Mouse (Mus musculus) embryonic facial prominence, embryonic 13.5 days (tissue): ENCODE data around the gene Ccdc182. TPM values are rescaled to one million over a fixed set of nuclear protein-coding genes. Genes with fewer than 3 reads are reported as not detected.
A peak's percentile ranks its signal among the peaks of the same experiment; 100 is the strongest.

Source experiments
- ATAC-seq: fragments of 200-750 bp; cut with Nextera tagmentation; 2 replicates; pipeline ENCODE4 v1.8.0; 2017; ENCODE audit warnings: low read depth; ENCODE audit not compliant: insufficient number of reproducible peaks, insufficient read depth, low FRiP score, low TSS enrichment
- H3K27ac ChIP-seq: fragments of 300-500 bp; sonication (generic); 2 replicates; pipeline ENCODE4 v1.5.1; 2015; ENCODE audit warnings: moderate library complexity, mild to moderate bottlenecking, inconsistent platforms
- H3K27me3 ChIP-seq: fragments of 300-500 bp; sonication (generic); 2 replicates; pipeline ENCODE4 v1.6.1; 2015; ENCODE audit warnings: mild to moderate bottlenecking, inconsistent platforms
- H3K36me3 ChIP-seq: fragments of 300-500 bp; sonication (generic); 2 replicates; pipeline ENCODE4 v1.6.1; 2015; ENCODE audit warnings: mild to moderate bottlenecking, inconsistent platforms
- H3K4me1 ChIP-seq: fragments of 300-500 bp; sonication (generic); 2 replicates; pipeline ENCODE4 v1.6.1; 2015; ENCODE audit warnings: inconsistent platforms
- H3K4me2 ChIP-seq: fragments of 300-500 bp; sonication (generic); 2 replicates; pipeline ENCODE4 v1.6.1; 2015; ENCODE audit warnings: moderate library complexity, mild to moderate bottlenecking, inconsistent platforms
- H3K4me3 ChIP-seq: fragments of 300-500 bp; sonication (generic); 2 replicates; pipeline ENCODE4 v1.5.1; 2015; ENCODE audit warnings: mild to moderate bottlenecking, inconsistent platforms
- H3K9ac ChIP-seq: fragments of 300-500 bp; sonication (generic); 2 replicates; pipeline ENCODE4 v1.6.1; 2015; ENCODE audit warnings: mild to moderate bottlenecking, inconsistent platforms
- H3K9me3 ChIP-seq: fragments of 300-500 bp; sonication (generic); 2 replicates; pipeline ENCODE4 v1.6.1; 2016; ENCODE audit warnings: inconsistent platforms
- WGBS: fragments of 180-500 bp; shearing (Covaris S2); methylation state at CpG from one replicate; pipeline ENCODE4 v1.1.7; 2015; ENCODE audit warnings: mixed read lengths; 5-methylcytosine and 5-hydroxymethylcytosine counted together
- polyA plus RNA-seq: library from polyadenylated mRNA; unstranded; fragments of >200 nt; fragmentation: Nextera tagmentation; extraction: Ambion mirVana; gene quantifications from 2 replicates; pipeline ENCODE4 v1.2.1, GENCODE M21; 2015

Ccdc182 gene
- 0.22 and 0.39 TPM in 2 replicates for polyA plus RNA-seq

- H3K27ac ChIP-seq = no peak within 1 kb of the TSS
- 23% methylated on average over 20 of the region's 20 CpGs for WGBS
- H3K4me2 ChIP-seq = peak within 1 kb of the TSS; percentile 64
- H3K9me3 ChIP-seq = no peaks in the 10 kb centered on the region
- peaks cover 20% of the 10 kb centered on the region for H3K27me3 ChIP-seq
- ATAC-seq = no peak
- peaks cover 11% of the 10 kb centered on the region for H3K4me1 ChIP-seq
- H3K36me3 ChIP-seq = no peaks in the 10 kb centered on the region
- H3K9ac ChIP-seq = peak within 1 kb of the TSS; percentile 66
- peak within 1 kb of the TSS; percentile 35 for H3K4me3 ChIP-seq
Measured at GRCm38 (mm10) chr11:88293631-88294393, at the start of gene Ccdc182. TSS of gene Ccdc182 (plus strand) at chr11:88294058.

GRCm38 (mm10) chr11:88245581-88246170, 48.2 kb upstream of the Ccdc182 start:
- peaks cover 14% of the 10 kb centered on the region for H3K4me1 ChIP-seq
- 84% methylated on average over 14 of the region's 14 CpGs for WGBS
- no peak overlapping the region for H3K9ac ChIP-seq
- H3K9me3 ChIP-seq = no peaks in the 10 kb centered on the region
- ATAC-seq = no peak
- no peak overlapping the region for H3K4me3 ChIP-seq
- peaks cover 4% of the 10 kb centered on the region; the same call in 1 of the 2 replicates for H3K27me3 ChIP-seq
- H3K27ac ChIP-seq = no peak overlapping the region
- H3K36me3 ChIP-seq = no peaks in the 10 kb centered on the region
- no peak overlapping the region for H3K4me2 ChIP-seq

GRCm38 (mm10) chr11:88248636-88249035, 45.2 kb upstream of the Ccdc182 start:
- Histone ChIP-seq H3K27ac (no peak overlapping the region), H3K27me3 (peaks cover 13% of the 10 kb centered on the region; the same call in 1 of the 2 replicates), H3K4me3 (no peak overlapping the region), H3K36me3 (no peaks in the 10 kb centered on the region), H3K9ac (no peak overlapping the region), H3K4me2 (no peak overlapping the region), H3K9me3 (no peaks in the 10 kb centered on the region), H3K4me1 (peaks cover 17% of the 10 kb centered on the region)
- no peak for ATAC-seq
- 41% methylated on average over 5 of the region's 5 CpGs for WGBS

- WGBS = 75% methylated on average over 3 of the region's 3 CpGs
- no peak overlapping the region for H3K4me3 ChIP-seq
- no peak overlapping the region for H3K9ac ChIP-seq
- no peaks in the 10 kb centered on the region for H3K9me3 ChIP-seq
- H3K36me3 ChIP-seq = no peaks in the 10 kb centered on the region
- H3K4me1 ChIP-seq = peaks cover 20% of the 10 kb centered on the region
- H3K4me2 ChIP-seq = no peak overlapping the region
- H3K27me3 ChIP-seq = peaks cover 13% of the 10 kb centered on the region; the same call in 1 of the 2 replicates
- no peak overlapping the region for H3K27ac ChIP-seq
- no peak for ATAC-seq
Measured at GRCm38 (mm10) chr11:88250568-88250967, 43.3 kb upstream of the Ccdc182 start.

GRCm38 (mm10) chr11:88251295-88251694, 42.6 kb upstream of the Ccdc182 start:
- Histone ChIP-seq H3K27ac (no peak overlapping the region), H3K4me2 (no peak overlapping the region), H3K27me3 (peaks cover 13% of the 10 kb centered on the region; the same call in 1 of the 2 replicates), H3K9me3 (no peaks in the 10 kb centered on the region), H3K9ac (no peak overlapping the region), H3K4me1 (peaks cover 20% of the 10 kb centered on the region), H3K4me3 (no peak overlapping the region), H3K36me3 (no peaks in the 10 kb centered on the region)
- ATAC-seq = no peak
- WGBS = 72% methylated on average over 7 of the region's 7 CpGs

- Histone ChIP-seq H3K27ac (no peak overlapping the region), H3K36me3 (no peaks in the 10 kb centered on the region), H3K4me1 (peaks cover 20% of the 10 kb centered on the region), H3K4me2 (peak overlapping the region; percentile 55), H3K9ac (peak overlapping the region; percentile 40; the same call in 1 of the 2 replicates), H3K9me3 (no peaks in the 10 kb centered on the region), H3K27me3 (peaks cover 13% of the 10 kb centered on the region; the same call in 1 of the 2 replicates), H3K4me3 (peak overlapping the region; percentile 27)
- ATAC-seq = peak; percentile 78; the same call in 1 of the 2 replicates
- 12% methylated on average over 22 of the region's 22 CpGs for WGBS
Measured at GRCm38 (mm10) chr11:88251972-88252766, 41.7 kb upstream of the Ccdc182 start.

- Histone ChIP-seq H3K36me3 (no peaks in the 10 kb centered on the region), H3K9me3 (no peaks in the 10 kb centered on the region), H3K9ac (peak overlapping the region; percentile 40; the same call in 1 of the 2 replicates), H3K4me3 (no peak overlapping the region), H3K4me2 (no peak overlapping the region), H3K27me3 (peaks cover 13% of the 10 kb centered on the region; the same call in 1 of the 2 replicates), H3K27ac (no peak overlapping the region; the same call in 1 of the 2 replicates), H3K4me1 (peaks cover 20% of the 10 kb centered on the region)
- 22% methylated on average over 15 of the region's 18 CpGs for WGBS
- peak; percentile 26; the same call in 1 of the 2 replicates for ATAC-seq
Measured at GRCm38 (mm10) chr11:88252767-88253513, 40.9 kb upstream of the Ccdc182 start.

- Histone ChIP-seq H3K36me3 (no peaks in the 10 kb centered on the region), H3K9me3 (no peaks in the 10 kb centered on the region), H3K9ac (no peak overlapping the region), H3K4me1 (peaks cover 20% of the 10 kb centered on the region), H3K27ac (no peak overlapping the region; the same call in 1 of the 2 replicates), H3K4me2 (no peak overlapping the region), H3K27me3 (peaks cover 13% of the 10 kb centered on the region; the same call in 1 of the 2 replicates), H3K4me3 (no peak overlapping the region)
- 39% methylated on average over 7 of the region's 7 CpGs for WGBS
- ATAC-seq = 0 out of 2 replicates have a peak, but pooled peaks have one; percentile 10
Measured at GRCm38 (mm10) chr11:88253514-88254167, 40.2 kb upstream of the Ccdc182 start.

GRCm38 (mm10) chr11:88257700-88258099, 36.2 kb upstream of the Ccdc182 start:
- Histone ChIP-seq H3K4me1 (peaks cover 11% of the 10 kb centered on the region; the same call in 1 of the 2 replicates), H3K4me3 (no peak overlapping the region), H3K27ac (no peak overlapping the region), H3K4me2 (no peak overlapping the region), H3K9me3 (peaks cover 5% of the 10 kb centered on the region), H3K27me3 (no peaks in the 10 kb centered on the region), H3K36me3 (no peaks in the 10 kb centered on the region), H3K9ac (no peak overlapping the region)
- no peak for ATAC-seq
- 74% methylated on average over 4 of the region's 4 CpGs for WGBS

- H3K4me3 ChIP-seq = no peak overlapping the region
- no peak overlapping the region for H3K4me2 ChIP-seq
- 0 out of 2 replicates have a peak, but pooled peaks cover 7% of the 10 kb centered on the region for H3K4me1 ChIP-seq
- ATAC-seq = no peak
- H3K9me3 ChIP-seq = peaks cover 5% of the 10 kb centered on the region
- H3K27ac ChIP-seq = no peak overlapping the region
- H3K27me3 ChIP-seq = no peaks in the 10 kb centered on the region
- H3K36me3 ChIP-seq = no peaks in the 10 kb centered on the region
- 77% methylated on average over 4 of the region's 4 CpGs for WGBS
- H3K9ac ChIP-seq = no peak overlapping the region
Measured at GRCm38 (mm10) chr11:88258212-88258611, 35.6 kb upstream of the Ccdc182 start.
